Mouse (Mus musculus): ENCODE results near the gene Dpep2nb. TPM values are rescaled to one million over a fixed set of nuclear protein-coding genes. Genes with fewer than 3 reads are reported as not detected.
"Not testable (repeated sequence)": the region's sequence is repeated elsewhere in the genome, so short reads cannot be mapped to it uniquely, and the experiment has no call there.

Gene Dpep2nb
- polyA plus RNA-seq, 1 experiment from 2014 or later: not detected

- no peaks in the 10 kb centered on the region for H3K27me3 ChIP-seq
- 78% methylated on average over 8 of the region's 8 CpGs for WGBS
- no peak overlapping the region for H3K4me2 ChIP-seq
- peaks cover 2% of the 10 kb centered on the region; the same call in 1 of the 2 replicates for H3K36me3 ChIP-seq
- H3K27ac ChIP-seq (replicated peaks): no peak overlapping the region
- no peaks in the 10 kb centered on the region for H3K9me3 ChIP-seq
- H3K4me1 ChIP-seq (replicated peaks): peaks cover 2% of the 10 kb centered on the region
- no peak overlapping the region for H3K9ac ChIP-seq
- ATAC-seq (ENCODE audit: low FRiP score, low read depth): no peak
- H3K4me3 ChIP-seq: no peak overlapping the region
These were observed 1.1 kb downstream of the Dpep2nb start for GRCm38 (mm10) chr8:106004538-106005207.

- no peak for ATAC-seq (ENCODE audit: low FRiP score, low read depth)
- H3K36me3 ChIP-seq: no peaks in the 10 kb centered on the region
- H3K4me3 ChIP-seq: no peak overlapping the region
- no peaks in the 10 kb centered on the region for H3K27me3 ChIP-seq
- no peak overlapping the region for H3K27ac ChIP-seq (replicated peaks)
- no peaks in the 10 kb centered on the region for H3K4me1 ChIP-seq (replicated peaks)
- no peaks in the 10 kb centered on the region for H3K9me3 ChIP-seq
- H3K9ac ChIP-seq: no peak overlapping the region
- WGBS: 86% methylated on average over 4 of the region's 4 CpGs
- no peak overlapping the region for H3K4me2 ChIP-seq
These were observed 3.9 kb downstream of the Dpep2nb start for GRCm38 (mm10) chr8:106001908-106002307.

GRCm38 (mm10) chr8:105998971-105999370, 6.8 kb downstream of the Dpep2nb start:
- Histone ChIP-seq H3K4me3 (no peak overlapping the region), H3K4me2 (no peak overlapping the region), H3K36me3 (no peaks in the 10 kb centered on the region), H3K9me3 (no peaks in the 10 kb centered on the region), H3K4me1 (replicated peaks) (no peaks in the 10 kb centered on the region), H3K27me3 (no peaks in the 10 kb centered on the region), H3K27ac (replicated peaks) (no peak overlapping the region), H3K9ac (no peak overlapping the region)
- ATAC-seq (ENCODE audit: low FRiP score, low read depth): no peak
- WGBS: 84% methylated on average over 2 of the region's 2 CpGs

- Histone ChIP-seq H3K27ac (replicated peaks) (no peak overlapping the region), H3K9me3 (no peaks in the 10 kb centered on the region), H3K36me3 (no peaks in the 10 kb centered on the region), H3K4me1 (replicated peaks) (no peaks in the 10 kb centered on the region), H3K27me3 (no peaks in the 10 kb centered on the region), H3K4me3 (no peak overlapping the region), H3K9ac (no peak overlapping the region), H3K4me2 (no peak overlapping the region)
- ATAC-seq (ENCODE audit: low FRiP score, low read depth): no peak
- 72% methylated on average over 7 of the region's 7 CpGs for WGBS
These were observed 9.4 kb downstream of the Dpep2nb start for GRCm38 (mm10) chr8:105996359-105996758.

DNA sequence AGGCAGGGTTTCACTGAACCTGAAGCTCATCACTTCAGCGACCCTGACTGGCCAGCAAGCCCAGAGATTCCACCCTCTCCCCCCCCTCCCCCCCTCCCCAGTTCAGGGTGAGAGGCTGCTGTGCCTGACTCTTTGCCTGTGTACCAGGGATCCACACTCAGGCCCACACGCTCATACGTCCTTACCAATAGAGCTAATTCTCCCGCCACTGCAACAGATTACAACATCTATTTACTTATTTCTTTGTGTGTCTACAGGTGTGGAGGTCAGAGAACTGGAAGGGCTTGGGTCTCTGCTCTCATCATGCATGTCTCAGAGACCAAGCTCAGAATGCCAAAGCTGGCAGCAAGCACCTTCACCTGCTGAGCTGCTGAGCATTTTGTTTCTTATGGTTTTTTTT, 12.5 kb downstream of the Dpep2nb start:
- H3K9ac ChIP-seq: no peak overlapping the region
- no peak for ATAC-seq (ENCODE audit: low FRiP score, low read depth)
- H3K4me1 ChIP-seq (replicated peaks): peaks cover 4% of the 10 kb centered on the region; the same call in 1 of the 2 replicates
- no peak overlapping the region for H3K4me2 ChIP-seq
- no peaks in the 10 kb centered on the region for H3K36me3 ChIP-seq
- 64% methylated on average over 4 of the region's 4 CpGs for WGBS
- no peak overlapping the region for H3K4me3 ChIP-seq
- no peaks in the 10 kb centered on the region for H3K9me3 ChIP-seq
- H3K27me3 ChIP-seq: no peaks in the 10 kb centered on the region
- no peak overlapping the region for H3K27ac ChIP-seq (replicated peaks)

- Histone ChIP-seq H3K27ac (replicated peaks) (no peak overlapping the region), H3K4me1 (replicated peaks) (peaks cover 4% of the 10 kb centered on the region; the same call in 1 of the 2 replicates), H3K9ac (no peak overlapping the region), H3K27me3 (no peaks in the 10 kb centered on the region), H3K9me3 (no peaks in the 10 kb centered on the region), H3K4me2 (no peak overlapping the region), H3K36me3 (no peaks in the 10 kb centered on the region), H3K4me3 (no peak overlapping the region)
- 76% methylated on average over 5 of the region's 5 CpGs for WGBS
- no peak for ATAC-seq (ENCODE audit: low FRiP score, low read depth)
These were observed 13.3 kb downstream of the Dpep2nb start for GRCm38 (mm10) chr8:105992499-105992898.

- ATAC-seq (ENCODE audit: low FRiP score, low read depth): no peak
- Histone ChIP-seq H3K4me1 (replicated peaks) (peaks cover 4% of the 10 kb centered on the region; the same call in 1 of the 2 replicates), H3K4me2 (no peak overlapping the region), H3K27me3 (no peaks in the 10 kb centered on the region), H3K36me3 (no peaks in the 10 kb centered on the region), H3K27ac (replicated peaks) (no peak overlapping the region), H3K9ac (no peak overlapping the region), H3K4me3 (no peak overlapping the region), H3K9me3 (no peaks in the 10 kb centered on the region)
- 84% methylated on average over 2 of the region's 2 CpGs for WGBS
These were observed 14.2 kb downstream of the Dpep2nb start for GRCm38 (mm10) chr8:105991546-105991945.

DNA sequence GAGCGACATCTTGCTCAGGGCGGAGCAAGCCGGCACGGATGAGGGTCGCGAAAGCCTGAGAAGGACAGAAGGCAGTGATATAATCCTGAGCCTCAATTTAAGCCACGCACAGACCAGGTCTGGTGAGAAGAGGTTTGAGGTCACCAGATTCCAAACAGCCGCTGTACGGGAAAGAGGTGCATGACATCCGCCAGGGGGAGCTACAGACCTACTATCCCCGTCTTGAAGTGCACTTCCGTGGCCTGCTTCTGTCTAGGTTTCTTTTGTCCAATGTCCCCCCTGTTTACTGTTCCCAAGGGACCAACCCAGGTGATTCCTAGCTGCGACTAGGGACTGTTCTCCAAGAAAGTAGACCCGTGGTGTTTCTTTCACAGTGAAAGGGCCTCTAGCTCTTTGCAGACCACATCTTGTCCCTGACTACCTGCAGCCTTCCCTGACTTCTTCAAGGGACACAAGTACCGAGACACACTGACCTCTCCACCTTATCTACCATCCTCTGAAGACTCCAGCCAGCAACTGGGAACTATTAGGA, 14.9 kb downstream of the Dpep2nb start, which contains the start of gene Dus2:
Dus2 (plus strand) TSS at position 482 of the 532 bp plus-strand sequence.
- H3K36me3 ChIP-seq: no peaks in the 10 kb centered on the region
- no peaks in the 10 kb centered on the region for H3K27me3 ChIP-seq
- H3K9me3 ChIP-seq: no peaks in the 10 kb centered on the region
- peaks cover 4% of the 10 kb centered on the region; the same call in 1 of the 2 replicates for H3K4me1 ChIP-seq (replicated peaks)
- H3K9ac ChIP-seq: no peak within 1 kb of the TSS
- H3K4me3 ChIP-seq: no peak within 1 kb of the TSS
- 11% methylated on average over 15 of the region's 15 CpGs for WGBS
- no peak for ATAC-seq (ENCODE audit: low FRiP score, low read depth)
- H3K27ac ChIP-seq (replicated peaks): no peak within 1 kb of the TSS
- H3K4me2 ChIP-seq: 0 out of 2 replicates have a peak within 1 kb of the TSS, but pooled peaks have one; percentile 21

- no peak overlapping the region for H3K4me3 ChIP-seq
- no peaks in the 10 kb centered on the region for H3K27me3 ChIP-seq
- H3K36me3 ChIP-seq: no peaks in the 10 kb centered on the region
- no peak overlapping the region for H3K9ac ChIP-seq
- H3K4me2 ChIP-seq: no peak overlapping the region
- H3K9me3 ChIP-seq: no peaks in the 10 kb centered on the region
- ATAC-seq (ENCODE audit: low FRiP score, low read depth): no peak
- no peak overlapping the region for H3K27ac ChIP-seq (replicated peaks)
- peaks cover 4% of the 10 kb centered on the region; the same call in 1 of the 2 replicates for H3K4me1 ChIP-seq (replicated peaks)
- 86% methylated on average over 11 of the region's 11 CpGs for WGBS
These were observed 17.2 kb downstream of the Dpep2nb start for GRCm38 (mm10) chr8:105988546-105988945.

GRCm38 (mm10) chr8:105983406-105983805, 22.4 kb downstream of the Dpep2nb start:
- H3K36me3 ChIP-seq; H3K4me3 ChIP-seq; H3K9ac ChIP-seq; H3K4me2 ChIP-seq; ATAC-seq (ENCODE audit: low FRiP score, low read depth); H3K4me1 ChIP-seq (replicated peaks); H3K27ac ChIP-seq (replicated peaks); H3K27me3 ChIP-seq; H3K9me3 ChIP-seq: not testable (repeated sequence)
- WGBS: 83% methylated on average over 11 of the region's 11 CpGs

GRCm38 (mm10) chr8:105981146-105981545, 24.6 kb downstream of the Dpep2nb start:
- no peaks in the 10 kb centered on the region for H3K27me3 ChIP-seq
- no peaks in the 10 kb centered on the region for H3K4me1 ChIP-seq (replicated peaks)
- WGBS: 100% methylated on average over 1 of the region's 1 CpGs
- ATAC-seq (ENCODE audit: low FRiP score, low read depth): no peak
- no peak overlapping the region for H3K27ac ChIP-seq (replicated peaks)
- H3K4me2 ChIP-seq: no peak overlapping the region
- H3K36me3 ChIP-seq: no peaks in the 10 kb centered on the region
- H3K9ac ChIP-seq: no peak overlapping the region
- H3K4me3 ChIP-seq: no peak overlapping the region
- no peaks in the 10 kb centered on the region for H3K9me3 ChIP-seq

- ATAC-seq (ENCODE audit: low FRiP score, low read depth): no peak
- Histone ChIP-seq H3K27me3 (no peaks in the 10 kb centered on the region), H3K36me3 (no peaks in the 10 kb centered on the region), H3K9me3 (no peaks in the 10 kb centered on the region), H3K27ac (replicated peaks) (no peak within 1 kb of the TSS), H3K9ac (no peak within 1 kb of the TSS), H3K4me2 (no peak within 1 kb of the TSS), H3K4me3 (no peak within 1 kb of the TSS), H3K4me1 (replicated peaks) (no peaks in the 10 kb centered on the region)
- 93% methylated on average over 15 of the region's 15 CpGs for WGBS
These were observed 26.4 kb downstream of the Dpep2nb start, which contains the start of gene Dpep3 for GRCm38 (mm10) chr8:105979325-105979724. TSS of gene Dpep3 (minus strand) at chr8:105979429.
